Mouse (Mus musculus) CD8-positive naive resting alpha-beta T cell, adult 2 months (primary cell): ENCODE data around the gene Nhlrc3.

Experiments used
- DNase-seq, 2 experiments: peaks; one replicate each; pipeline ENCODE4 v3.0.0; 2022; ENCODE audit warnings: low read depth in 2 of 2, low spot score in 2 of 2

Gene Nhlrc3

GRCm38 (mm10) chr3:53463046-53463764 is at the start of gene Nhlrc3, which contains the start of gene Proser1:
Gene Nhlrc3 (minus strand): TSS chr3:53463332.
Gene Proser1 (plus strand): TSS chr3:53463666.
- DNase-seq = peak; percentile 87

GRCm38 (mm10) chr3:53502428-53502827 is 39.3 kb upstream of the Nhlrc3 start:
- no peak for DNase-seq

GRCm38 (mm10) chr3:53498351-53498905 is 35.3 kb upstream of the Nhlrc3 start:
- DNase-seq = no peak

- DNase-seq = no peak
Measured at GRCm38 (mm10) chr3:53488353-53488752, 25.2 kb upstream of the Nhlrc3 start, which contains the start of gene Stoml3. Gene Stoml3 (plus strand): TSS chr3:53488653.

GRCm38 (mm10) chr3:53486996-53487576 is 24.0 kb upstream of the Nhlrc3 start:
- DNase-seq = no peak

GRCm38 (mm10) chr3:53486561-53486960 is 23.4 kb upstream of the Nhlrc3 start:
- DNase-seq = no peak

- no peak for DNase-seq
Measured at GRCm38 (mm10) chr3:53483414-53484059, 20.4 kb upstream of the Nhlrc3 start.

GRCm38 (mm10) chr3:53478419-53479046 is 15.4 kb upstream of the Nhlrc3 start:
- no peak for DNase-seq

- no peak for DNase-seq
Measured at GRCm38 (mm10) chr3:53477468-53477867, 14.3 kb upstream of the Nhlrc3 start.

- no peak for DNase-seq
Measured at GRCm38 (mm10) chr3:53475889-53476288, 12.8 kb upstream of the Nhlrc3 start.

GRCm38 (mm10) chr3:53474179-53474578 is 11.0 kb upstream of the Nhlrc3 start:
- no peak for DNase-seq

- no peak for DNase-seq
Measured at GRCm38 (mm10) chr3:53472061-53472460, 8.9 kb upstream of the Nhlrc3 start.

GRCm38 (mm10) chr3:53469650-53470049 is 6.5 kb upstream of the Nhlrc3 start:
- DNase-seq = no peak

GRCm38 (mm10) chr3:53467356-53467755 is 4.2 kb upstream of the Nhlrc3 start:
- no peak for DNase-seq

GRCm38 (mm10) chr3:53466481-53466880 is 3.3 kb upstream of the Nhlrc3 start:
- DNase-seq = no peak

- DNase-seq = no peak
Measured at GRCm38 (mm10) chr3:53465330-53465729, 2.2 kb upstream of the Nhlrc3 start.

- DNase-seq = no peak
Measured at GRCm38 (mm10) chr3:53464146-53464698, 1.1 kb upstream of the Nhlrc3 start.

GRCm38 (mm10) chr3:53463765-53464114 is 608 bp upstream of the Nhlrc3 start:
- DNase-seq = no peak

- peak in 1 of 2 experiments; percentile 62 for DNase-seq
Measured at GRCm38 (mm10) chr3:53462701-53463045, 459 bp downstream of the Nhlrc3 start.

GRCm38 (mm10) chr3:53460106-53460505 is 3.0 kb downstream of the Nhlrc3 start:
- no peak for DNase-seq

- DNase-seq = no peak
Measured at GRCm38 (mm10) chr3:53457750-53458149, 5.4 kb downstream of the Nhlrc3 start.
